ENCODE assay signal across 9 mouse cellular contexts in the genomic region with DNA sequence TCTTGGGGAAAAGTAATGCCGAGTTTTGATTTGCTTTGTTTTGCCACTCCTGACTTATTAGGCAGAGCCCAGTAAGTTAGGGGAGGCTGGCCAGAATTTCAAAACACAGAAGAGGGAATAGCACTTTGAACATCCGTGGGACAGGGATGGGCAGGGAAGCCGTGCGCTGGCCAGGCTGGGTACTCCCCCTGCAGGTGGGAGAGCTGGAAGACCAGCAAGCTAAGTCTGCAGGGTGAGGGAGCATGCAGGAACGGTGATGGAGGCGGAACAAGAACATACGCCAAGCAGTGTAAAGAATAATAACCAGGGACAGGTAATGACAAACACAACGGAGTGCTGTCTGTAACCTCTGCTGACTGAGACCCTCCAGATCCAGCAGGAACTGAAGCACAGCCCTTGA. TPM values are rescaled to one million over a fixed set of nuclear protein-coding genes. Genes with fewer than 3 reads are reported as not detected.
A peak's percentile ranks its signal among the peaks of the same experiment; 100 is the strongest.
DNase-seq lines count a peak whose midpoint lies in the region; ATAC-seq and TF ChIP-seq lines count a peak whose summit lies in the region.
"Had no signal": no experiment of that assay in that cellular context is flagged by ENCODE, and none has a peak within 500 bp of the region (broad histone marks: within the 10 kb centered on the region; RNA-seq: fewer than 3 reads in every experiment).

No protein-coding gene starts in this region.

- peak; percentile 69 for TF ChIP-seq CTCF in ES-Bruce4 (IDR thresholded peaks at IDR 0.05; ENCODE audit: low read depth, low read length)
- peak; percentile 33 for TF ChIP-seq CTCF in cortical plate, adult 2 months (IDR thresholded peaks at IDR 0.05; ENCODE audit: extremely low read depth, insufficient read depth, low read length)
- peak; percentile 75 for TF ChIP-seq CTCF in liver, embryonic 14.5 days (IDR thresholded peaks at IDR 0.05; ENCODE audit: low read depth)

- H3K36me3 ChIP-seq in hindbrain, embryonic 10.5 days, result no peaks in the 10 kb centered on the region
- no peaks in the 10 kb centered on the region for H3K36me3 ChIP-seq in hindbrain, embryonic 13.5 days
- H3K36me3 ChIP-seq in ES-Bruce4 (ENCODE audit: control insufficient read depth, insufficient read depth, low read length, poor library complexity, severe bottlenecking), result no peaks in the 10 kb centered on the region
- no peaks in the 10 kb centered on the region for H3K36me3 ChIP-seq in liver, embryonic 14.5 days (replicated peaks; ENCODE audit: control insufficient read depth, insufficient read depth, low read depth)
- H3K36me3 ChIP-seq: liver, embryonic 13.5 days had no signal

- no peak overlapping the region for H3K4me3 ChIP-seq in hindbrain, embryonic 10.5 days
- H3K4me3 ChIP-seq in hindbrain, embryonic 13.5 days, result no peak overlapping the region
- no peak overlapping the region for H3K4me3 ChIP-seq in ES-Bruce4 (ENCODE audit: low read depth, low read length)
- no peak overlapping the region for H3K4me3 ChIP-seq in cortical plate, adult 2 months (ENCODE audit: insufficient read depth, low read length)
- H3K4me3 ChIP-seq in liver, embryonic 14.5 days (ENCODE audit: insufficient read depth in 1 of 2, low read depth in 2 of 2, low read length in 2 of 2), result no peak overlapping the region
- H3K4me3 ChIP-seq: liver, embryonic 13.5 days had no signal

- H3K4me1 ChIP-seq in hindbrain, embryonic 10.5 days (replicated peaks), result peaks cover 35% of the 10 kb centered on the region
- peaks cover 24% of the 10 kb centered on the region for H3K4me1 ChIP-seq in hindbrain, embryonic 13.5 days (replicated peaks)
- no peaks in the 10 kb centered on the region for H3K4me1 ChIP-seq in ES-Bruce4 (ENCODE audit: control insufficient read depth, insufficient read depth, low read length)
- H3K4me1 ChIP-seq in cortical plate, adult 2 months (ENCODE audit: control insufficient read depth, insufficient read depth, low read length), result no peaks in the 10 kb centered on the region
- no peaks in the 10 kb centered on the region; a peak in 1 of 4 replicates for H3K4me1 ChIP-seq in liver, embryonic 14.5 days (replicated peaks; ENCODE audit: control insufficient read depth in 2 of 2, insufficient read depth in 2 of 2, low read length in 1 of 2)

- H3K9me3 ChIP-seq in hindbrain, embryonic 10.5 days, result no peaks in the 10 kb centered on the region
- H3K9me3 ChIP-seq in hindbrain, embryonic 13.5 days, result no peaks in the 10 kb centered on the region
- no peaks in the 10 kb centered on the region for H3K9me3 ChIP-seq in ES-Bruce4 (replicated peaks; ENCODE audit: control insufficient read depth, insufficient read depth, low read length, poor library complexity, severe bottlenecking)
- H3K9me3 ChIP-seq in liver, embryonic 14.5 days (ENCODE audit: control insufficient read depth, low read length), result no peaks in the 10 kb centered on the region
- H3K9me3 ChIP-seq: liver, embryonic 13.5 days had no signal

- ATAC-seq in hindbrain, embryonic 13.5 days (ENCODE audit: low FRiP score), result no peak
- no peak for ATAC-seq in liver, embryonic 14.5 days (ENCODE audit: insufficient read depth)

- DNase-seq in hindbrain, embryonic 10.5 days (ENCODE audit: low spot score), result peak; percentile 39
- no peak for DNase-seq in liver, embryonic 14.5 days (ENCODE audit: low read depth in 3 of 3, low spot score in 3 of 3)
- no peak for DNase-seq in c-Kit-positive CD71-positive TER-119-positive erythroid progenitor cells, embryonic 14.5 days (ENCODE audit: low spot score)
- no peak for DNase-seq in thymus, postnatal 25 days
- DNase-seq in layer of hippocampus, postnatal 14 days (ENCODE audit: low spot score in 2 of 2), result no peak
- DNase-seq: liver, embryonic 13.5 days had no signal

- no peak overlapping the region for H3K9ac ChIP-seq in hindbrain, embryonic 13.5 days
- H3K9ac ChIP-seq in ES-Bruce4 (ENCODE audit: low read depth, poor library complexity, severe bottlenecking), result no peak overlapping the region
- H3K9ac ChIP-seq in liver, embryonic 14.5 days (replicated peaks), result no peak overlapping the region
- H3K9ac ChIP-seq: liver, embryonic 13.5 days had no signal

- peaks cover 10% of the 10 kb centered on the region for H3K27me3 ChIP-seq in hindbrain, embryonic 10.5 days (ENCODE audit: insufficient read depth, poor library complexity, severe bottlenecking)
- H3K27me3 ChIP-seq in hindbrain, embryonic 13.5 days, result peaks cover 7% of the 10 kb centered on the region; the same call in 1 of the 2 replicates
- no peaks in the 10 kb centered on the region for H3K27me3 ChIP-seq in ES-Bruce4 (ENCODE audit: control insufficient read depth, insufficient read depth, low read length, poor library complexity, severe bottlenecking)
- no peaks in the 10 kb centered on the region; the same call in 1 of the 2 replicates for H3K27me3 ChIP-seq in liver, embryonic 14.5 days (ENCODE audit: control insufficient read depth, insufficient read depth, low read length)
- H3K27me3 ChIP-seq: liver, embryonic 13.5 days had no signal

- H3K27ac ChIP-seq in hindbrain, embryonic 10.5 days, result no peak overlapping the region
- no peak overlapping the region for H3K27ac ChIP-seq in hindbrain, embryonic 13.5 days
- H3K27ac ChIP-seq in ES-Bruce4 (ENCODE audit: insufficient read depth, low read length), result no peak overlapping the region
- no peak overlapping the region for H3K27ac ChIP-seq in cortical plate, adult 2 months (ENCODE audit: insufficient read depth, low read length)
- no peak overlapping the region for H3K27ac ChIP-seq in liver, embryonic 14.5 days
- H3K27ac ChIP-seq: liver, embryonic 13.5 days had no signal

- TF ChIP-seq POLR2A in ES-Bruce4 (IDR thresholded peaks at IDR 0.05; ENCODE audit: insufficient read depth, low read length), result no peak
- no peak for TF ChIP-seq POLR2A in cortical plate, adult 2 months (IDR thresholded peaks at IDR 0.05; ENCODE audit: extremely low read depth, insufficient read depth, low read length)

- 37% methylated on average over 8 of the region's 8 CpGs for WGBS in hindbrain, embryonic 10.5 days
- 41% methylated on average over 8 of the region's 8 CpGs for WGBS in hindbrain, embryonic 13.5 days
- WGBS in liver, embryonic 14.5 days (ENCODE audit: insufficient replicate concordance), result 36% methylated on average over 8 of the region's 8 CpGs

- TF ChIP-seq EP300 in ES-Bruce4 (IDR thresholded peaks at IDR 0.05; ENCODE audit: insufficient read depth, low read depth, low read length), result no peak
- no peak for TF ChIP-seq EP300 in liver, embryonic 14.5 days (IDR thresholded peaks at IDR 0.05; ENCODE audit: low read depth)

- no peak overlapping the region for H3K4me2 ChIP-seq in hindbrain, embryonic 13.5 days
- H3K4me2 ChIP-seq in liver, embryonic 14.5 days (ENCODE audit: low read depth), result no peak overlapping the region
- H3K4me2 ChIP-seq: liver, embryonic 13.5 days had no signal

RNA-seq across cellular contexts. Expression of a gene that starts 55.5 kb away (rescaled TPM):
- polyA plus RNA-seq in hindbrain, embryonic 10.5 days (2016; fragmentation: Nextera tagmentation; extraction: Ambion mirVana), result 23.7 and 23.8 TPM in 2 replicates
- 26.8 and 32.3 TPM in 2 replicates for polyA plus RNA-seq in hindbrain, embryonic 13.5 days (2015; fragmentation: Nextera tagmentation; extraction: Ambion mirVana)
- 25.4 and 26.9 TPM in 2 replicates for polyA plus RNA-seq in ES-Bruce4 (2011; ENCODE audit: insufficient read depth, insufficient read length, low read depth, missing spikeins)
- 35.1 and 35.8 TPM in 2 replicates for polyA plus RNA-seq in cortical plate, adult 2 months (2012; rRNA removed)
- polyA plus RNA-seq in liver, embryonic 14.5 days (2012; rRNA removed), result 1.9 and 3.0 TPM in 2 replicates
- 4.9 and 5.1 TPM in 2 replicates for polyA plus RNA-seq in liver, embryonic 14.5 days (2014; fragmentation: Nextera tagmentation; extraction: Ambion mirVana)
- 10 to 100 TPM; 49.1 to 60.4 TPM for total RNA-seq in layer of hippocampus, postnatal 14 days (2021)
